ENCODE assay signal across 16 mouse cellular contexts in the genomic region with DNA sequence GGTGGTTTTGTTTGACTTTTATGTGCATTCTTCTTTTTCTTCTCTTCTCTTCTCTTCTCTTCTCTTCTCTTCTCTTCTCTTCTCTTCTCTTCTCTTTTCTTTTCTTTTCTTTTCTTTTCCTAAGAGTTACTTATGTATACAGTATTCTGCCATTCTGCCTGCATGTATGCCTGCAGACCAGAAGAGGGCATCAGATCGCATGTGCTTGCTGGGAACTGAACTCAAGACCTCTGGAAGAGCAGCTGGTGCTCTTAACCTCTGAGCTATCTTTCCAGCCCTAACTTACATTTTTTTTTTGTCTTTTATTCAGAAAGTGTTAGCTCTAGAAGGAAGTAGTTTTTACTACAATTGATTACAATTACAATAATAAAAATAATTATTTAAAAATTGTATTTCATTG. TPM values are rescaled to one million over a fixed set of nuclear protein-coding genes. Genes with fewer than 3 reads are reported as not detected.
A peak's percentile ranks its signal among the peaks of the same experiment; 100 is the strongest.
DNase-seq lines count a peak whose midpoint lies in the region; ATAC-seq and TF ChIP-seq lines count a peak whose summit lies in the region.
"Had no signal": no experiment of that assay in that cellular context is flagged by ENCODE, and none has a peak within 500 bp of the region (broad histone marks: within the 10 kb centered on the region; RNA-seq: fewer than 3 reads in every experiment).

No protein-coding gene starts in this region.

- peak; percentile 32 for DNase-seq in CD4-positive, CD25-positive, alpha-beta regulatory T cell, adult 2 months (ENCODE audit: low read depth, low spot score)
- DNase-seq in layer of hippocampus, adult 2 months (ENCODE audit: low spot score in 2 of 2) = no peak
- DNase-seq in layer of hippocampus, postnatal 36 days = no peak
- DNase-seq in 3T3-L1 (ENCODE audit: low read depth, low spot score) (peak; percentile 38), R1 (ENCODE audit: low read depth, low spot score) (peak; percentile 57), MN1 (ENCODE audit: low spot score) (no peak)
- DNase-seq in adrenal gland, adult 2 months = no peak
- DNase-seq: adrenal gland, postnatal 25 days; cerebellum, adult 11 months; lung, postnatal 14 days; spleen, adult 18-20 months had no signal

- H3K27ac ChIP-seq in layer of hippocampus, adult 2 months = no peak overlapping the region
- H3K27ac ChIP-seq: heart, embryonic 13.5 days; hindbrain, embryonic 13.5 days; midbrain, embryonic 15.5 days; neural tube, embryonic 13.5 days had no signal

- no peak for ATAC-seq in CD4-positive, CD25-positive, alpha-beta regulatory T cell, adult 4 months
- ATAC-seq: midbrain, embryonic 15.5 days had no signal

- no peak overlapping the region for H3K4me3 ChIP-seq in layer of hippocampus, adult 2 months
- H3K4me3 ChIP-seq: heart, embryonic 13.5 days; hindbrain, embryonic 13.5 days; midbrain, embryonic 15.5 days; neural tube, embryonic 13.5 days had no signal

- TF ChIP-seq CTCF in layer of hippocampus, adult 2 months (conservative IDR thresholded peaks at IDR 0.05) = peak; percentile 57

RNA-seq across cellular contexts. Expression of gene Clcc1, which starts 7.2 kb away (rescaled TPM):
- polyA plus RNA-seq in CD4-positive, CD25-positive, alpha-beta regulatory T cell, adult 4 months (2017; shearing (Covaris generic)) = 10 to 100 TPM; 69.6 to 75.5 TPM
- total RNA-seq in layer of hippocampus, adult 2 months (2021) = 10 to 100 TPM; 31.7 to 34.0 TPM
- 10 to 100 TPM; 29.1 to 29.4 TPM for total RNA-seq in layer of hippocampus, postnatal 36 days (2021)
- 10 to 100 TPM; 27.7 to 41.0 TPM for total RNA-seq in adrenal gland, adult 2 months (2021)
- polyA plus RNA-seq in adrenal gland, adult 2 months (2012; rRNA removed) = 10.4 and 13.9 TPM in 2 replicates

Comparison
In these comparisons a context has a peak if more than half of its experiments do, and no peak if none do; other contexts are left out.
1. DNase-seq: peak in CD4-positive, CD25-positive, alpha-beta regulatory T cell, adult 2 months (single experiment), 3T3-L1 (single experiment) and R1 (single experiment); none in layer of hippocampus, adult 2 months (0 of 2), layer of hippocampus, postnatal 36 days (0 of 2), adrenal gland, adult 2 months (single experiment) and MN1 (single experiment).